Mouse (Mus musculus) c-Kit-positive CD71-positive TER-119-negative erythroid progenitor cells, embryonic 14.5 days (primary cell): ENCODE data around the gene Parvg.

Source experiments
- DNase-seq: peaks from one replicate; pipeline ENCODE4 v3.0.0-alpha.2; 2013; ENCODE audit warnings: low read depth

Gene Parvg

GRCm38 (mm10) chr15:84305333-84305732, 18.5 kb upstream of the Parvg start:
- no peak for DNase-seq

- no peak for DNase-seq
Measured at GRCm38 (mm10) chr15:84310271-84310670, 13.6 kb upstream of the Parvg start.

GRCm38 (mm10) chr15:84311295-84312085, 12.3 kb upstream of the Parvg start:
- DNase-seq, result peak; percentile 54

- DNase-seq, result no peak
Measured at GRCm38 (mm10) chr15:84312878-84313565, 10.8 kb upstream of the Parvg start.

GRCm38 (mm10) chr15:84313566-84313878, 10.3 kb upstream of the Parvg start:
- no peak for DNase-seq

- DNase-seq, result no peak
Measured at GRCm38 (mm10) chr15:84314420-84315080, 9.3 kb upstream of the Parvg start.

- no peak for DNase-seq
Measured at GRCm38 (mm10) chr15:84315276-84316046, 8.4 kb upstream of the Parvg start.

GRCm38 (mm10) chr15:84319393-84319792, 4.4 kb upstream of the Parvg start:
- no peak for DNase-seq

- no peak for DNase-seq
Measured at GRCm38 (mm10) chr15:84321544-84322174, 2.2 kb upstream of the Parvg start.

- no peak for DNase-seq
Measured at GRCm38 (mm10) chr15:84324870-84325553, 1.2 kb downstream of the Parvg start.

- no peak for DNase-seq
Measured at GRCm38 (mm10) chr15:84325736-84326135, 1.9 kb downstream of the Parvg start.

- no peak for DNase-seq
Measured at GRCm38 (mm10) chr15:84328870-84329269, 5.0 kb downstream of the Parvg start.

- no peak for DNase-seq
Measured at GRCm38 (mm10) chr15:84329940-84330339, 6.1 kb downstream of the Parvg start.

- no peak for DNase-seq
Measured at GRCm38 (mm10) chr15:84331066-84331612, 7.3 kb downstream of the Parvg start.

- no peak for DNase-seq
Measured at GRCm38 (mm10) chr15:84336281-84336817, 12.5 kb downstream of the Parvg start.

- DNase-seq, result no peak
Measured at GRCm38 (mm10) chr15:84337599-84337998, 13.8 kb downstream of the Parvg start.

- DNase-seq, result no peak
Measured at GRCm38 (mm10) chr15:84340926-84341325, 17.1 kb downstream of the Parvg start.

- DNase-seq, result no peak
Measured at GRCm38 (mm10) chr15:84348769-84349168, 24.9 kb downstream of the Parvg start.

GRCm38 (mm10) chr15:84349915-84350738, 26.3 kb downstream of the Parvg start:
- no peak for DNase-seq

- DNase-seq, result no peak
Measured at GRCm38 (mm10) chr15:84351342-84351741, 27.5 kb downstream of the Parvg start.
